Mouse (Mus musculus) cerebellum, adult 2 months (tissue): ENCODE results near the gene Nipa1. TPM values are rescaled to one million over a fixed set of nuclear protein-coding genes. Genes with fewer than 3 reads are reported as not detected.

Source experiments
- DNase-seq, 2 experiments: peaks; one replicate each; pipeline ENCODE4 v3.0.0; 2021
- H3K27ac ChIP-seq: fragments of 200-500 bp; 2 replicates; pipeline ENCODE4 v1.5.1; 2012; ENCODE audit warnings: low read length, control low read depth, inconsistent platforms; ENCODE audit not compliant: insufficient read depth
- H3K27me3 ChIP-seq: fragments of 200-500 bp; 2 replicates; pipeline ENCODE4 v1.6.1; 2012; ENCODE audit warnings: inconsistent platforms, mild to moderate bottlenecking, low read length, moderate library complexity; ENCODE audit not compliant: control insufficient read depth, insufficient read depth
- H3K4me1 ChIP-seq: fragments of 200-500 bp; 2 replicates; pipeline ENCODE4 v1.6.1; 2011; ENCODE audit warnings: low read length; ENCODE audit not compliant: control insufficient read depth, insufficient read depth
- H3K4me3 ChIP-seq: fragments of 200-500 bp; replicated peaks from 2 replicates; pipeline ENCODE3; 2011; ENCODE audit warnings: mild to moderate bottlenecking, low read depth, low read length, control low read depth; ENCODE audit not compliant: insufficient read depth
- CTCF ChIP-seq: fragments of 200-500 bp; IDR thresholded peaks from 2 replicates; pipeline ENCODE4 v1.5.1; 2011; ENCODE audit warnings: low read depth, mild to moderate bottlenecking, control low read depth, low read length, moderate library complexity, borderline replicate concordance; ENCODE audit not compliant: insufficient read depth
- POLR2A ChIP-seq: fragments of 200-500 bp; IDR thresholded peaks from 2 replicates; pipeline ENCODE4 v1.6.1; 2011; ENCODE audit warnings: low read length, control low read depth, borderline replicate concordance; ENCODE audit not compliant: insufficient read depth
- WGBS: fragments of 180-500 bp; shearing (Covaris S2); methylation state at CpG from one replicate; pipeline ENCODE4 v1.1.7; 2018; 5-methylcytosine and 5-hydroxymethylcytosine counted together
- polyA plus RNA-seq: library from polyadenylated mRNA; depleted of rRNA; stranded (reverse); fragments of >200 nt; gene quantifications from 2 replicates; pipeline ENCODE4 v1.2.3, GENCODE M21; 2012; rRNA removed

The Nipa1 gene
- polyA plus RNA-seq = 28.8 and 30.7 TPM in 2 replicates

GRCm38 (mm10) chr7:56019930-56020253 is at the start of gene Nipa1:
Nipa1 (minus strand) TSS chr7:56019954.
- WGBS = 37% methylated on average over 3 of the region's 3 CpGs

GRCm38 (mm10) chr7:56066634-56067033 is 46.9 kb upstream of the Nipa1 start:
- TF ChIP-seq CTCF (no peak), POLR2A (no peak)

More at GRCm38 (mm10) chr7:56019930-56020253, at the start of gene Nipa1:
- Histone ChIP-seq H3K4me3 (peak within 1 kb of the TSS; percentile 99), H3K27ac (peak within 1 kb of the TSS; percentile 70), H3K27me3 (no peaks in the 10 kb centered on the region), H3K4me1 (no peaks in the 10 kb centered on the region)
- TF ChIP-seq POLR2A (no peak), CTCF (no peak)
- no peak for DNase-seq

GRCm38 (mm10) chr7:56066136-56066535 is 46.4 kb upstream of the Nipa1 start:
- TF ChIP-seq POLR2A = no peak
- no peak for TF ChIP-seq CTCF
- H3K4me1 ChIP-seq = no peaks in the 10 kb centered on the region
- no peak for DNase-seq
- H3K27ac ChIP-seq = no peak overlapping the region
- 73% methylated on average over 2 of the region's 2 CpGs for WGBS
- no peaks in the 10 kb centered on the region for H3K27me3 ChIP-seq
- H3K4me3 ChIP-seq = no peak overlapping the region

More at GRCm38 (mm10) chr7:56066634-56067033, 46.9 kb upstream of the Nipa1 start:
- H3K27ac ChIP-seq = no peak overlapping the region
- no peaks in the 10 kb centered on the region for H3K27me3 ChIP-seq
- no peaks in the 10 kb centered on the region for H3K4me1 ChIP-seq
- H3K4me3 ChIP-seq = no peak overlapping the region
- no peak for DNase-seq
- 98% methylated on average over 1 of the region's 1 CpGs for WGBS

- TF ChIP-seq CTCF (no peak), POLR2A (no peak)
- DNase-seq = no peak
- WGBS = 100% methylated on average over 1 of the region's 1 CpGs
- Histone ChIP-seq H3K27me3 (no peaks in the 10 kb centered on the region), H3K27ac (no peak overlapping the region), H3K4me3 (no peak overlapping the region), H3K4me1 (no peaks in the 10 kb centered on the region)
Measured at GRCm38 (mm10) chr7:56064876-56065275, 45.1 kb upstream of the Nipa1 start.

GRCm38 (mm10) chr7:56055338-56055737 is 35.6 kb upstream of the Nipa1 start:
- no peaks in the 10 kb centered on the region; the same call in none of the 2 replicates for H3K4me1 ChIP-seq
- TF ChIP-seq POLR2A (no peak), CTCF (no peak)
- 37% methylated on average over 3 of the region's 3 CpGs for WGBS

GRCm38 (mm10) chr7:56052996-56053395 is 33.2 kb upstream of the Nipa1 start:
- DNase-seq = no peak
- Histone ChIP-seq H3K27me3 (no peaks in the 10 kb centered on the region), H3K27ac (no peak overlapping the region), H3K4me3 (no peak overlapping the region), H3K4me1 (no peaks in the 10 kb centered on the region; the same call in none of the 2 replicates)
- no peak for TF ChIP-seq POLR2A
- TF ChIP-seq CTCF = no peak

More at GRCm38 (mm10) chr7:56055338-56055737, 35.6 kb upstream of the Nipa1 start:
- DNase-seq = peak in 1 of 2 experiments; percentile 57
- H3K27me3 ChIP-seq = no peaks in the 10 kb centered on the region
- H3K4me3 ChIP-seq = no peak overlapping the region
- H3K27ac ChIP-seq = no peak overlapping the region

- peak; percentile 44 to 58 for DNase-seq
- no peak for TF ChIP-seq CTCF
- TF ChIP-seq POLR2A = no peak
- H3K4me3 ChIP-seq = peak overlapping the region; percentile 80
- no peaks in the 10 kb centered on the region; the same call in none of the 2 replicates for H3K4me1 ChIP-seq
- no peaks in the 10 kb centered on the region for H3K27me3 ChIP-seq
- H3K27ac ChIP-seq = peak overlapping the region; percentile 51
- 1% methylated on average over 18 of the region's 18 CpGs for WGBS
Measured at GRCm38 (mm10) chr7:56050487-56050911, 30.7 kb upstream of the Nipa1 start.

- WGBS = under 1% methylated on average over 47 of the region's 47 CpGs
- DNase-seq = peak; percentile 99 to 100
- Histone ChIP-seq H3K4me1 (no peaks in the 10 kb centered on the region; the same call in none of the 2 replicates), H3K27ac (peak within 1 kb of the TSS; percentile 51), H3K4me3 (peak within 1 kb of the TSS; percentile 80), H3K27me3 (no peaks in the 10 kb centered on the region)
- TF ChIP-seq CTCF (no peak), POLR2A (peak; percentile 91)
Measured at GRCm38 (mm10) chr7:56049831-56050321, 30.1 kb upstream of the Nipa1 start, which contains the start of gene Herc2. Herc2 (plus strand) TSS chr7:56050196.
